19 mouse cellular contexts compared by ENCODE assay signal in the genomic region with DNA sequence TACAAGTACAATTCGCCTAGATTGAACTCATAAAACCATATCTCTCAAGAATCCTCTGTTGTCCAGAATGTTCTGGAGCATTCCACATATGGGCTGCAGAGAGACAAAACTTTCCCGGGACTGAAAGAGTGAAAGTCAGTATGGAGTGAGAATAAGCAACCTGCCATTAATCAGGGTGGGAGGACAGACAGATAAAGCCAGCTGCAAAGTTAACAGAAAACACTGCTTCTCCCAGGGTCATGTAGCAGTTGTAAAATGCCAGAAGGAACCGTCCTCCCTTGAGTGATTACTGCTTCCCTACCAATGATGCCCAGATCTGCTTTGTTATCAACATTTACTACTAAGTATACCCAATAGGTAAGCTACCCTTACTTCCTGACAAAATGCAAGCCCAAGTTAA.
"Had no signal": no experiment of that assay in that cellular context is flagged by ENCODE, and none has a peak within 500 bp of the region (broad histone marks: within the 10 kb centered on the region; RNA-seq: fewer than 3 reads in every experiment).

No protein-coding gene starts in this region.

- H3K4me3 ChIP-seq: megakaryocyte, embryonic 14.5 days; midbrain, embryonic 10.5 days; midbrain, embryonic 12.5 days; myocyte; neural tube, embryonic 13.5 days; neural tube, embryonic 15.5 days; stomach, embryonic 15.5 days had no signal

- ATAC-seq: midbrain, embryonic 16.5 days had no signal

- H3K9me3 ChIP-seq: megakaryocyte, embryonic 14.5 days; midbrain, embryonic 10.5 days; midbrain, embryonic 12.5 days; neural tube, embryonic 13.5 days; neural tube, embryonic 15.5 days; stomach, embryonic 15.5 days had no signal

- H3K27me3 ChIP-seq: midbrain, embryonic 12.5 days; neural tube, embryonic 15.5 days; stomach, embryonic 15.5 days had no signal

- H3K36me3 ChIP-seq: midbrain, embryonic 10.5 days; midbrain, embryonic 12.5 days; neural tube, embryonic 13.5 days; neural tube, embryonic 15.5 days; stomach, embryonic 15.5 days had no signal

- H3K9ac ChIP-seq: lung, embryonic 14.5 days; midbrain, embryonic 12.5 days; neural tube, embryonic 13.5 days; neural tube, embryonic 15.5 days; stomach, embryonic 15.5 days had no signal

- DNase-seq: lung, adult 18-20 months; lung, embryonic 14.5 days; lung, postnatal 10 days; lung, postnatal 36 days; midbrain, embryonic 14.5 days; right cerebral cortex, postnatal 14 days; thymus, adult 2 months; thymus, postnatal 25 days; thymus, postnatal 4 days had no signal

- H3K27ac ChIP-seq: macrophage; midbrain, embryonic 10.5 days; midbrain, embryonic 12.5 days; neural tube, embryonic 13.5 days; neural tube, embryonic 15.5 days; stomach, embryonic 15.5 days; stomach, postnatal 0 days had no signal

- H3K4me1 ChIP-seq: megakaryocyte, embryonic 14.5 days; midbrain, embryonic 10.5 days; midbrain, embryonic 12.5 days; neural tube, embryonic 13.5 days; neural tube, embryonic 15.5 days; stomach, embryonic 15.5 days had no signal

- H3K4me2 ChIP-seq: lung, embryonic 14.5 days; midbrain, embryonic 12.5 days; neural tube, embryonic 13.5 days; neural tube, embryonic 15.5 days; stomach, embryonic 15.5 days had no signal
